Mouse (Mus musculus) bone marrow macrophage, adult 2 months (primary cell): Measurements from ENCODE around the gene Spint4.

ENCODE experiments used
- CTCF ChIP-seq: IDR thresholded peaks from 2 replicates; pipeline ENCODE4 v1.5.1; 2012; ENCODE audit warnings: low read depth, mild to moderate bottlenecking, low read length, moderate library complexity
- POLR2A ChIP-seq: IDR thresholded peaks from 2 replicates; pipeline ENCODE4 v1.6.1; 2012; ENCODE audit warnings: mild to moderate bottlenecking, low read depth, low read length, borderline replicate concordance

DNA sequence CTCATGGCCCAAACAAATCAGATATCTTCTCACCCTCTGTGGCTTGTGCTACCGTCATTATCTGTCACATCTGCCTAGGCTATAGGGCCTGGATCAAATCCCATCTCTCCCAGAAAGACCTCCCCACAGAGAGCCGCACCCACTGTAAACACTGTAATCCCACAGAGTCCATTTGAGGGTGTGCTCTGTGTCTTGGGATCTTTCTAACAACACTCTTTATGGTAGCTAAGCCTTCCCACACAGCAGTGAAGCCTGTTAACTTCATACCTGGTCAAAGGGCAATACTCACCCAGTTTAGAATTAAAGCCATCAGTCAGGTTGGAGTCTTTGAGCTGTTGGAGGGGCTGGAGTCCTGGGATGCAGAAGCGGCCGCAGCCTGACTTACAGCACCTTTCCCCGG, 33.4 kb downstream of the Spint4 start:
- no peak for TF ChIP-seq POLR2A
- TF ChIP-seq CTCF, result no peak
